Mouse (Mus musculus) embryo, embryonic 10.5 days (tissue): ENCODE data around the gene Amt.
"Not testable (repeated sequence)": the region's sequence is repeated elsewhere in the genome, so short reads cannot be mapped to it uniquely, and the experiment has no call there.

Experiments used
- DNase-seq: peaks from one replicate; pipeline ENCODE4 v3.0.0-alpha.2; 2015; ENCODE audit warnings: low spot score

Gene Amt

GRCm38 (mm10) chr9:108284410-108284809 lies 12.2 kb upstream of the Amt start:
- peak; percentile 91 for DNase-seq

DNA sequence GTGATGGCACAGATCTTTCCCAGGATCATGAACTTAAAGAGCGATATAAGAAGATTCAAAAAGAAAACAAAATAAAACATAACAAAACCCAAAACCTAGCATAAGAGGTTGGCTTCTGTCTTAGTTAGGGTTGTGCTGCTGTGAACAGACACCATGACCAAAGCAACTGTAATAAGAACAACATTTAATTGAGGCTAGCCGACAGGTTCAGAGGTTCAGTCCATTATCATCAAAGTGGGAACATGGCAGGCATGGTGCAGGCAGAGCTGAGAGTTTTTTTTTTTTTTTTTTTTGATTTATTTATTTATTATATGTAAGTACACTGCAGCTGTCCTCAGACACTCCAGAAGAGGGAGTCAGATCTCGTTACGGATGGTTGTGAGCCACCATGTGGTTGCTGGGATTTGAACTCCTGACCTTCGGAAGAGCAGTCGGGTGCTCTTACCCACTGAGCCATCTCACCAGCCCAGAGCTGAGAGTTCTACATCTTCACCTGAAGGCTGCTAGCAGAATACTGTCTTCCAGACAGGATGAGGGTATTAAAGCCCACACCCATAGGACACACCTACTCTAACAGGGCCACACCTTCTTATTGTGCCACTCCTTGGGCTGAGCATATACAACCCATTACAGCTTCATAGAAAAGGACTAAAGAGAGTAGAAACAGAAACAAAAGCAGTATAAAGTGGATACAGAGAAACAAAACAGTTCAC lies 9.0 kb upstream of the Amt start:
- DNase-seq: not testable (repeated sequence)

- DNase-seq: no peak
These were observed 7.3 kb upstream of the Amt start for GRCm38 (mm10) chr9:108289347-108289746.

- peak; percentile 99 for DNase-seq
These were observed 6.5 kb upstream of the Amt start, which contains the start of gene Nicn1 for GRCm38 (mm10) chr9:108290016-108290750. Nicn1 (plus strand) TSS chr9:108290429.

GRCm38 (mm10) chr9:108290773-108291172 lies 5.9 kb upstream of the Amt start:
- no peak for DNase-seq

GRCm38 (mm10) chr9:108301853-108302252 lies 5.2 kb downstream of the Amt start:
- DNase-seq: no peak

GRCm38 (mm10) chr9:108304716-108305115 lies 8.1 kb downstream of the Amt start:
- no peak for DNase-seq

DNA sequence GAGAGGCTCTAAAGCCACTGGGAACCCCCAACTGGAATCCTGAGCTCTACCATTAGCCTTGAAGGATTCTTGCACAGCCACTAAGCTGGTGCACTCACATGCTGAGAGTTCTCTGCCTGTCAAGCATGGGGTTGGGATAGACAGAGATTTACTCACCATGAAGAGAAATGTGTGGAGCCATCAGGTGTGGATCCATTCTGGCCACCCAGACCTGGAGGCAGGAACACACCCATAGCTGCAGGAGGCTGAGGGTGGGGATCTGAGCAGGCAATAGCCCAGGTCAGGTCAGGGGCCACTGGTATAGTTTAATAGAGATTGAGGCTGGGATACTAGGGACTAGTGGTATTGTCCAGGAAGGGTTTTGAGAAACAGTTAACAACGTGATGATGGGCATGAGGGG lies 8.5 kb downstream of the Amt start:
- DNase-seq: no peak

GRCm38 (mm10) chr9:108305629-108306520 lies 9.2 kb downstream of the Amt start, which contains the start of the genes Rhoa and Tcta:
Rhoa (plus strand) TSS chr9:108306129.
Tcta (minus strand) TSS chr9:108306160.
- peak; percentile 100 for DNase-seq

GRCm38 (mm10) chr9:108306571-108306980 lies 9.9 kb downstream of the Amt start:
- peak; percentile 88 for DNase-seq

- no peak for DNase-seq
These were observed 10.6 kb downstream of the Amt start for GRCm38 (mm10) chr9:108307021-108307807.

DNA sequence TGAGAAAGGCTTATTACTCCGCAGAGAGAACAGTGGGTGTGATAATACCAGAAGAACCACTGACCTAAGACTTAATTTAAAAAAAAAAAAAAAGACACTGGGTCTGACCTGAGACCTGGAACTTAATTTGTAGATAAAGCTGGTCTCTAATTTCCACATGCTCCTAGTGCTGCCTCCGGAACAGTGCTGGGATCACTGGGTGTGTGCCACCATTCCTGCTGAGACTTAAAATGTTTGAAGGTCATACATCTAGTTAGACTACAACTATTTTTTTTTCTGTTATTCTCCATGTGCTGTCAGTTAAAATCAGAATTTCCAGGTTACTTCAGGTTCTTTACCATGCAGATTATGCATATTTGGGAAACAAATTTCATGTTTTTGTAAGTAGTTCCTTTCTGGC lies 11.5 kb downstream of the Amt start:
- no peak for DNase-seq

DNA sequence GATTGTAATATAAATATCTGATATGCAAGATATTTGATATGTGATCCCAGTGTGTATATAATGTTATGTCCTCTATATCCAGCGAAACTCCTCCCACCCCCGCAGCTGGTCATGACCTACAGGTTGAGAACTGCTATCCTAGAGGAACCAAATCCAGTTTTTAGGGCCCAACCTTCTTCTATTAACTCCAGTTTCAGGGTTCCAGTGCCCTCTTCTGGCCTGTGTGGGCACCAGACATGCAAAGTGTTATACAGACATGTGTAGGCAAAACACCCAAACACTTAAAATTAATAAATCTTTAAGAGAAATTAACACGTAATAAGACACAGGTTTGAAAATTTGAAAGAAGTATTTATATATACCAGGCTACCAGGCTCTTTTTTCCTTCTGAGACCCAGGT lies 20.9 kb downstream of the Amt start:
- DNase-seq: no peak

GRCm38 (mm10) chr9:108318462-108318861 lies 21.8 kb downstream of the Amt start:
- DNase-seq: no peak

- DNase-seq: not testable (repeated sequence)
These were observed 25.4 kb downstream of the Amt start for GRCm38 (mm10) chr9:108322054-108322453.

DNA sequence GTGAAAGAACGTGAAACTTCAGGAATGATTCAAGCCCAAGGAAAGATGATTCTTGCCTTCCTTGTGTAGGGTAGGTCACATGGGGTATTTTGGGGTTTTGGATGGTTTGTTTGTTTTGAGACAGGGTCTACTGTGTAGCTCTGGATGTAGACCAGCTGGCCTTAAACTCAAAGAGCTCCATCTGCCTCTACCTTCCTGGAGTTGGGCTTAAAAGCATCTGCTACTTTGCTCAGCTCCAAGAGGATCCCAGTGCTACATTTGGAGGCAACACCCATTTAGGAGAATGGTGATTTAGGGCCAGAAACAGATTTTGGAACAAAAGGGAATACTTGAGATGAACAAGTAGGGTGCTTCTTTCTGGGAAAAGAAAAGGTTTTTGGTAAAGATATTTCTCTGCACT lies 28.1 kb downstream of the Amt start:
- DNase-seq: no peak

GRCm38 (mm10) chr9:108325811-108326210 lies 29.2 kb downstream of the Amt start:
- no peak for DNase-seq

GRCm38 (mm10) chr9:108337848-108338550 lies 41.3 kb downstream of the Amt start:
- DNase-seq: no peak

GRCm38 (mm10) chr9:108338551-108338885 lies 41.9 kb downstream of the Amt start:
- peak; percentile 64 for DNase-seq

DNA sequence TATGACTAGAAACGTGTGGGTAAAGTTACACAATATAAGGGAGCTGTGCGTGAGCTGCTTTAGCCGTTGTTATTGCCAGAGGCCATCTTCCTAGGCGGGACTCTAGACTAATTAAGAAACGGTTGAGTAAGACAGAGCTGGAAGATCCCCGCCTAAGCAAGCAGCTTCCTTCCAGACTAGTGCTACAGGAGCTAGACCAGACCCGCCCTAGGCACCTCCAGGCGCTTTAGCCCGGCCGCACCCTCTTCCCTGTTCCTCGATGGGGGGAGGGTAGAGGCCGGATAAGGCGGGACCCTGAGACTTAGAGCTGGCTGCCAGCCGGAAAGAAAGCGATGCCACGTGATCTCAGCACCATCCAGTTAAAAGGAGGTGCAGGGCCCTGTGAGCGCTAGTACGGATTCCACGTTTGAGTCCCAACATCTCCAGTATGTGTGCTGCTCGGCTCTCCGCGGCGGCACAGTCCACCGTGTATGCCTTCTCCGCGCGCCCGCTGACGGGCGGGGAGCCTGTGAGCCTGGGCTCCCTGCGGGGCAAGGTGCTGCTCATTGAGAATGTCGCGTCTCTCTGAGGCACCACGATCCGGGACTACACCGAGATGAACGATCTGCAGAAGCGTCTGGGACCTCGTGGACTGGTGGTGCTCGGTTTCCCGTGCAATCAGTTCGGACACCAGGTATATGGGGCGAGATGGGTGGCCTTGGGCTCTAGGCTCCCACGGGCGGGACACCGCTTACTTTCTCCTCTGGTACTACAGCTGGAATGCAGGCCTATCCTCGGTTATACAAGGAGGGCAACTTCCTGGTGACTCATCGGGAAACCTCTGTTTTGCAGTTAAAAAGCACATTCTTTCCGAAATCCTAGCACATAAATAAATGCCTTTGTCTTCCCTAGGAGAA lies 42.5 kb downstream of the Amt start, which contains the start of gene Gpx1:
TSS of gene Gpx1 (plus strand) at position 18 of the 896 bp plus-strand sequence.
- peak; percentile 96 for DNase-seq
